Mouse (Mus musculus) heart, embryonic 16.5 days (tissue): ENCODE results near the gene Fpgs. TPM values are rescaled to one million over a fixed set of nuclear protein-coding genes. Genes with fewer than 3 reads are reported as not detected.

ENCODE experiments used
- ATAC-seq: fragments of 200-750 bp; cut with Nextera tagmentation; replicated peaks from 2 replicates; pipeline ENCODE4 v1.8.0; 2017; ENCODE audit warnings: moderate number of reproducible peaks; ENCODE audit not compliant: insufficient read depth, low FRiP score; ENCODE audit errors: extremely low read depth
- H3K27ac ChIP-seq: fragments of 300-500 bp; sonication (generic); 2 replicates; pipeline ENCODE4 v1.5.1; 2014; ENCODE audit warnings: mild to moderate bottlenecking, low read length, control low read depth, moderate library complexity
- H3K27me3 ChIP-seq: fragments of 300-500 bp; sonication (generic); 2 replicates; pipeline ENCODE4 v1.6.1; 2014; ENCODE audit warnings: low read length, mixed read lengths; ENCODE audit not compliant: control insufficient read depth, insufficient read depth
- H3K36me3 ChIP-seq: fragments of 300-500 bp; sonication (generic); 2 replicates; pipeline ENCODE4 v1.6.1; 2014; ENCODE audit not compliant: control insufficient read depth, insufficient read depth
- H3K4me1 ChIP-seq: fragments of 300-500 bp; sonication (generic); 2 replicates; pipeline ENCODE4 v1.6.1; 2014; ENCODE audit warnings: low read length, mixed read lengths; ENCODE audit not compliant: control insufficient read depth, insufficient read depth
- H3K4me2 ChIP-seq: fragments of 300-500 bp; sonication (generic); 2 replicates; pipeline ENCODE4 v1.6.1; 2014; ENCODE audit warnings: low read depth, mild to moderate bottlenecking, control low read depth, low read length
- H3K4me3 ChIP-seq: fragments of 300-500 bp; sonication (generic); 2 replicates; pipeline ENCODE4 v1.5.1; 2014; ENCODE audit warnings: mild to moderate bottlenecking, control low read depth, low read length
- H3K9ac ChIP-seq: fragments of 300-500 bp; sonication (generic); 2 replicates; pipeline ENCODE4 v1.6.1; 2014; ENCODE audit warnings: low read length, control low read depth
- H3K9me3 ChIP-seq: fragments of 300-500 bp; sonication (generic); replicated peaks from 2 replicates; pipeline ENCODE4 v1.6.1; 2016; ENCODE audit warnings: low read length; ENCODE audit not compliant: control insufficient read depth
- WGBS: fragments of 180-500 bp; shearing (Covaris S2); extraction: QIAGEN DNeasy Blood & Tissue Kit; methylation state at CpG from one replicate; pipeline ENCODE4 v1.1.7; 2014; 5-methylcytosine and 5-hydroxymethylcytosine counted together
- polyA plus RNA-seq: library from polyadenylated mRNA; unstranded; fragments of >200 nt; fragmentation: Nextera tagmentation; extraction: Ambion mirVana; gene quantifications from 2 replicates; pipeline ENCODE4 v1.2.1, GENCODE M21; 2015

Fpgs gene
- 16.7 and 16.9 TPM in 2 replicates for polyA plus RNA-seq

DNA sequence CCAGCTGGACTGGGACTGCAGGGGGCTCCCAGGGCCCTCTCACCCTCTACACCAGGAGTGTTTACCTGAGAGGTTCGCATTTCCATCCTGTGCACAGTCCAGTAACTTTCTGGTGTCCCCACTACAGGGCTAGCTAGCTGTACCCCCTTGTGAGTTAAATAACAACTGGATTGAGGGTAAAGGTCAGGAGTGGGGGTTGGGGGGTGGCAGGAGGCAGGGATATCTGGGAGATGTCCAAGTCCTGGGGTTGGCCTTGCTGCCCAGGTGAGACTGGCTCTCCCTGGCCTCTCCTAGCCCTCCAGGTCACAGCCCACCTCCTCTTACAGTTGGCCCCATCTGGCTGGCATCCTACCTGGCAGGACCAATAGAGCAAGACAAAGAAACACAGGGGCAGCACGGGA, at the start of gene Fpgs:
Gene Fpgs, minus strand, starts transcription at position 125 of the 401 bp plus-strand sequence.
- no peak for ATAC-seq
- Histone ChIP-seq H3K27ac (no peak within 1 kb of the TSS), H3K4me1 (no peaks in the 10 kb centered on the region)

DNA sequence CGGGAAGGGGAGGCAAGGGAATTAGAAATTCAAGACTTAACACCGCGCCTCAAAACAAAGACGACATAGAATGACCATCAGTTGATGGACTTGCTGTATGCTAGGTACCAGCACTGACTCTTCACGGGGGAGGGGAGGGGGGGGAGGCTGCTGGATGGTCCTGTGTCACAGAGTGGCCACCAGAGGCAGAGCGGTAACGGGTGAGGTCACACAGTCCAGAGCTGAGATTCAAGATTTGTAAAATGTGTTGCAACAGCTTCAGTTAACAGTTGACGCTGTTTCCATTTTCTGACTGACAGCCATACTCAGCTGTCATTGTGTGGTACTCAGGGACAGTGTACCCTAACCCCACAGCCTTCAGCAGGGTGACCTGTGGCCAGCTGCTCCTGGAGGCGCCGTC, 48.2 kb upstream of the Fpgs start:
- ATAC-seq, result no peak
- Histone ChIP-seq H3K4me2 (peak overlapping the region; percentile 85; the same call in 1 of the 2 replicates), H3K9me3 (no peaks in the 10 kb centered on the region), H3K36me3 (peaks cover 15% of the 10 kb centered on the region; the same call in 1 of the 2 replicates), H3K27me3 (no peaks in the 10 kb centered on the region), H3K27ac (no peak overlapping the region), H3K4me3 (peak overlapping the region; percentile 57), H3K4me1 (peaks cover 2% of the 10 kb centered on the region; the same call in 1 of the 2 replicates), H3K9ac (no peak overlapping the region)
- 68% methylated on average over 10 of the region's 10 CpGs for WGBS

More for the DNA sequence above, at the start of gene Fpgs:
- H3K9ac ChIP-seq, result no peak within 1 kb of the TSS
- H3K36me3 ChIP-seq, result peaks cover 42% of the 10 kb centered on the region
- H3K9me3 ChIP-seq, result no peaks in the 10 kb centered on the region
- H3K4me3 ChIP-seq, result no peak within 1 kb of the TSS
- H3K4me2 ChIP-seq, result no peak within 1 kb of the TSS
- 76% methylated on average over 2 of the region's 2 CpGs for WGBS
- no peaks in the 10 kb centered on the region for H3K27me3 ChIP-seq

DNA sequence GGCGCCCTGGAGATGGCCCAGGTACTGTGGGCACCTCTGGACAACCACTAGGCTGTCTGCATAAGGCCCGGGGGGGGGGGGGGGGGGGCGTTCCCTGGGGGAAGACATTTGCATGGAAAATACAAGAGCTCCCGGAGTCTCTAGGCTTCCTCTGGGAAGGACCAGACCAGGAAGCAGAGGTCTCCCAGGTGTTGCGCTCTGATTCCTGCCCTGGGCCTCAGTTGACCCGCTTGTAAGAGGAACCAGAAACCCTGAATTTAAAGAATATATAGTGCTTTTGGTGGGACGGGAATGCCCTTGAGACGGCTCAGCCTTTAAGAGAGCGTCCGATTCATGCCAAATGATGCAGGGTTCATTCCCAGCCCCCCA, 47.7 kb upstream of the Fpgs start:
- ATAC-seq, result peak; percentile 19; the same call in 1 of the 2 replicates
- Histone ChIP-seq H3K4me1 (peaks cover 2% of the 10 kb centered on the region; the same call in 1 of the 2 replicates), H3K4me2 (peak overlapping the region; percentile 85), H3K27me3 (no peaks in the 10 kb centered on the region), H3K9ac (peak overlapping the region; percentile 67), H3K36me3 (peaks cover 18% of the 10 kb centered on the region; the same call in 1 of the 2 replicates), H3K27ac (0 out of 2 replicates have a peak overlapping the region, but pooled peaks have one; percentile 23), H3K4me3 (peak overlapping the region; percentile 57), H3K9me3 (no peaks in the 10 kb centered on the region)
- WGBS, result 33% methylated on average over 10 of the region's 10 CpGs

DNA sequence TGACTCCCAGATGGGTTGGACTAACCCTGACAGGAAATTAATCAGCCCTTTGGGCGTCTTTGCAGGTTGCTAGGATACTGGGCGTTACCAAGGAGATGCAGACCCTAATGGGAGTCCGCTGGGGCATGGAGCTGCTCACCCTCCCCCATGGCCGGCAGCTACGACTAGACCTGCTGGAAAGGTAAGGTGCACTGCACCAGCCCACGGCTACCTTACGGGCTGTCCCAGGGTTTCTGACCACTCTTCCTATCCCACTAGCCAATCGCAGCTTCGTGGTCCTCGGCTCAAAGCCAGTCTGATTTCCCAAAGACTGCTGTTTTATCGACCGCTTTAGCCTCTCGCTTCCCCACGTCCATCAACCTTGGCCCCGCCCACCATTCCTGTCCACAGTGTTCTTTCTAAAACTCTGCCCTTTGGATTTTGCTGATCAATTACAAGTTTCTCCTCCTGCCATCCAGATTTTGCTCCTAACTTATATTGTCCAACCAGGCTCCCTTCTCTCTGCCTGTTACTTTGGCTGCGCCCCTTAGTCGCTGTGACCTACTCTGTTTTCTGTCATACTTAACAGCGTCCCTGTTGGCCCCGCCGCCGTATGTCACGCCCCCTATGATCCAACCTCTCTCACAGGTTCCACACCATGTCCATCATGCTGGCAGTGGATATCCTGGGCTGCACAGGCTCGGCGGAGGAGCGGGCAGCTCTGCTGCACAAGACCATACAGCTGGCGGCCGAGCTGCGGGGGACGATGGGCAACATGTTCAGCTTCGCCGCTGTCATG, 47.1 kb upstream of the Fpgs start:
- peak; percentile 89 for ATAC-seq
- Histone ChIP-seq H3K4me1 (peaks cover 2% of the 10 kb centered on the region; the same call in 1 of the 2 replicates), H3K4me2 (peak overlapping the region; percentile 85), H3K4me3 (peak overlapping the region; percentile 57), H3K9ac (peak overlapping the region; percentile 67), H3K36me3 (peaks cover 19% of the 10 kb centered on the region; the same call in 1 of the 2 replicates), H3K27ac (peak overlapping the region; percentile 48; the same call in 1 of the 2 replicates), H3K27me3 (no peaks in the 10 kb centered on the region), H3K9me3 (no peaks in the 10 kb centered on the region)
- 25% methylated on average over 31 of the region's 31 CpGs for WGBS

DNA sequence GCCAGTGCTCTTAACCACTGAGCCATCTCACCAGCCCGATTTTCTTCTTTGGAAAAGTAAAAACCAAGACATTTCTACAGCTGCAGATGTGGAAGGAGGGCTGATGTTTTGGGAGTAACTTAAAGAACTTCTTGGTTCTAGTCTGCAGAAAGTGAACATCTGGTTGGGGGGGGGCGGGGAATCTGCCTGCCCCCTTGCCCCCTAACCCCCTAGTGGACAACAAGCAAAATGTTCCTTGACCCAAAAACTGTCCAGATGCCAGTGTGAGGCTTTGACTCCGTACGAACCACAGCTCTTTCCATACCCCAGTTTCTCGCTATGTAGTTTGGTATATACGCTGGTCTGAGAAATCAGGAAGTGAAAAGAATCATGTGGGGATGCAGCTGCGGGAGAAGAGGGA, 46.3 kb upstream of the Fpgs start:
- Histone ChIP-seq H3K9ac (no peak overlapping the region), H3K4me3 (no peak overlapping the region), H3K4me1 (peaks cover 2% of the 10 kb centered on the region; the same call in 1 of the 2 replicates), H3K36me3 (peaks cover 19% of the 10 kb centered on the region; the same call in 1 of the 2 replicates), H3K27me3 (no peaks in the 10 kb centered on the region), H3K27ac (no peak overlapping the region), H3K9me3 (no peaks in the 10 kb centered on the region), H3K4me2 (no peak overlapping the region)
- ATAC-seq, result no peak
- WGBS, result 71% methylated on average over 7 of the region's 7 CpGs

DNA sequence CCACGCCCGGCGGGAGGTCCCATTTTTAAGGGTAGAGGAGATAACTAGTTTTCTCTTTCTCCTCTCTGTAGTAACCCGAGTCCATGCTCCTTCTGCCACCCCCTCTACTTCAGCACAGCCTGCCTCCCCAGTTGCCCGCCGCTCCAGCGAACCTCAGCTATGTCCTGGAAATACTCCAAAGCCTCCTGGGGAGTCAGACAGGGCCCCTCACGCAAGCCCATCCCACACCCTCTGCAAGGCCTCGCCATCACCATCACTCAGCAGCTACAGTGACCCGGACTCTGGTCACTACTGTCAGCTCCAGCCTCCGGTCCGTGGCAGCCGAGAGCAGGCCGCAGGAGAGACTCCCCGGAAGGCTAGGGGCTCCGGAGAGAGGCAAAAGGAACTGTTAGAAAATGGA, 45.1 kb upstream of the Fpgs start:
- no peak for ATAC-seq
- Histone ChIP-seq H3K4me2 (no peak overlapping the region), H3K9me3 (no peaks in the 10 kb centered on the region), H3K36me3 (peaks cover 11% of the 10 kb centered on the region; the same call in 1 of the 2 replicates), H3K27ac (no peak overlapping the region), H3K27me3 (no peaks in the 10 kb centered on the region), H3K4me3 (no peak overlapping the region), H3K9ac (no peak overlapping the region), H3K4me1 (peaks cover 2% of the 10 kb centered on the region; the same call in 1 of the 2 replicates)
- WGBS, result 77% methylated on average over 16 of the region's 16 CpGs

DNA sequence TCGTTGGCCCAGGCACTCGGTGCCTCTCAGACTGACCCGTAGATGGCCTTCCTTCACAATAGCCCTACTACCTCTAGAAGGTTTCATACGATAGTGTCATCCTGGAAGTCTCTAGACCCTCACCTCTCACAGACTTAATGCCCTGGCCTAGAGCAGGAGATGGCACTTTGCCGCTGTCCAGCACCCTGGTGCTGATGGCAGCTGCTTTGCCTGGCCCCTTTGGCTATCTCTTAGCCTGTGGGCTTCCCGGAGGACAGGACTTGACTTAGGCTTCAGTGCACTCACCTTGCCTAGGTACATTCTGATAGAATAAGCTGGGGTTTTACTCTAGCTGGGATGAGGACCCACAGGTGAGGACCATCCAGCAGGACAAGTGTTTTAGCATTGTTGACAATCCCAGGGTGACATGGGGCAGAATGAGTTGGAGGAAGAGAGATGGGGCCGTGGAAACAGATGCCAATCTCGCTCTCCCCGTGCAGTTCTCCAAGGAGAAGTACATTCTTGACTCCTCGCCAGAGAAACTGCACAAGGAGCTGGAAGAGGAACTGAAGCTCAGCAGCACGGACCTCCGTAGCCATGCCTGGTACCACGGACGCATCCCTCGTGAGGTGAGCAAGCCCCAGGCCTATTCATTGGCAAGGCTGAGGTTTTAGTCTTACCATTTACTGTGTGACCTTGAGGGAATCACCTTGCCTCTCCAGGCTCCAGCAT, 40.5 kb upstream of the Fpgs start:
- WGBS, result 59% methylated on average over 15 of the region's 15 CpGs
- peaks cover 6% of the 10 kb centered on the region; the same call in 1 of the 2 replicates for H3K36me3 ChIP-seq
- H3K9me3 ChIP-seq, result no peaks in the 10 kb centered on the region
- peaks cover 28% of the 10 kb centered on the region for H3K27me3 ChIP-seq
- no peak overlapping the region for H3K9ac ChIP-seq
- peaks cover 11% of the 10 kb centered on the region for H3K4me1 ChIP-seq
- H3K4me3 ChIP-seq, result no peak overlapping the region
- H3K4me2 ChIP-seq, result no peak overlapping the region
- no peak for ATAC-seq
- no peak overlapping the region for H3K27ac ChIP-seq

DNA sequence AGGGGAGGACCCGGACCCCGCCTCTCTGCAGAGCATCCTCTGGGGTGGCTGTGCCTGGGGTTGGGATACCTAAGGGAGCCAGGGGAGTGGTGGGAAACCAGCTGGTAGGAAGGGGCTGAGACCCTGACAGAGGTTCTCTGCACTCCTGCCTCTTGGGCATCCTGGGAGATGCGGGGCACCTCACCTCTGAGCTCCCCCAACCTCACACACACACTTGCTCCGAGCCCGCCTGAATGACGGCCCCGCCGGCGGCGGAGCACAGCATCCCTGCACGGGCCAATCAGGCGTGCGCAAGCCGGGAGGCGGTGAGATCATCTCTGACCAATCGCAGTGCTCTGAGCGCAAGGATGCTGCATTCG, 38.2 kb upstream of the Fpgs start:
- H3K9me3 ChIP-seq, result no peaks in the 10 kb centered on the region
- H3K4me1 ChIP-seq, result peaks cover 11% of the 10 kb centered on the region
- WGBS, result 16% methylated on average over 18 of the region's 18 CpGs
- ATAC-seq, result no peak
- H3K4me2 ChIP-seq, result peak overlapping the region; percentile 75; the same call in 1 of the 2 replicates
- peaks cover 28% of the 10 kb centered on the region for H3K27me3 ChIP-seq
- peak overlapping the region; percentile 53 for H3K4me3 ChIP-seq
- no peak overlapping the region for H3K27ac ChIP-seq
- H3K36me3 ChIP-seq, result 0 out of 2 replicates have a peak, but pooled peaks cover 4% of the 10 kb centered on the region
- no peak overlapping the region for H3K9ac ChIP-seq
